Mouse (Mus musculus): ENCODE measurements around the gene Gm20388. TPM values are rescaled to one million over a fixed set of nuclear protein-coding genes. Genes with fewer than 3 reads are reported as not detected.

Gene Gm20388
- total RNA-seq, 2 experiments from 2014 or later, result 8.8 TPM

- no peak for DNase-seq (ENCODE audit: extremely low spot score in 1 of 2, low spot score in 1 of 2)
These were observed 1161.9 kb downstream of the Gm20388 start for GRCm38 (mm10) chr8:121072406-121073130.

GRCm38 (mm10) chr8:121073174-121074107 lies 1162.8 kb downstream of the Gm20388 start:
- no peak for DNase-seq (ENCODE audit: extremely low spot score in 1 of 2, low spot score in 1 of 2)

- DNase-seq (ENCODE audit: extremely low spot score in 1 of 2, low spot score in 1 of 2), result no peak
These were observed 1163.6 kb downstream of the Gm20388 start for GRCm38 (mm10) chr8:121074108-121074847.

- no peak for DNase-seq (ENCODE audit: extremely low spot score in 1 of 2, low spot score in 1 of 2)
These were observed 1164.2 kb downstream of the Gm20388 start for GRCm38 (mm10) chr8:121074848-121075145.

- no peak for DNase-seq (ENCODE audit: extremely low spot score in 1 of 2, low spot score in 1 of 2)
These were observed 1165.3 kb downstream of the Gm20388 start for GRCm38 (mm10) chr8:121075936-121076335.

GRCm38 (mm10) chr8:121076555-121076954 lies 1165.9 kb downstream of the Gm20388 start:
- DNase-seq (ENCODE audit: extremely low spot score in 1 of 2, low spot score in 1 of 2), result no peak

- no peak for DNase-seq (ENCODE audit: extremely low spot score in 1 of 2, low spot score in 1 of 2)
These were observed 1168.1 kb downstream of the Gm20388 start for GRCm38 (mm10) chr8:121078721-121079120.

GRCm38 (mm10) chr8:121079201-121079600 lies 1168.6 kb downstream of the Gm20388 start:
- DNase-seq (ENCODE audit: extremely low spot score in 1 of 2, low spot score in 1 of 2), result no peak

- no peak for DNase-seq (ENCODE audit: extremely low spot score in 1 of 2, low spot score in 1 of 2)
These were observed 1169.3 kb downstream of the Gm20388 start for GRCm38 (mm10) chr8:121079944-121080343.

- DNase-seq (ENCODE audit: extremely low spot score in 1 of 2, low spot score in 1 of 2), result no peak
These were observed 1169.9 kb downstream of the Gm20388 start for GRCm38 (mm10) chr8:121080361-121081090.

GRCm38 (mm10) chr8:121081398-121081797 lies 1170.8 kb downstream of the Gm20388 start:
- no peak for DNase-seq (ENCODE audit: extremely low spot score in 1 of 2, low spot score in 1 of 2)

- no peak for DNase-seq (ENCODE audit: extremely low spot score in 1 of 2, low spot score in 1 of 2)
These were observed 1171.8 kb downstream of the Gm20388 start for GRCm38 (mm10) chr8:121082218-121083092.

GRCm38 (mm10) chr8:121083093-121083935 lies 1172.7 kb downstream of the Gm20388 start:
- DNase-seq (ENCODE audit: extremely low spot score in 1 of 2, low spot score in 1 of 2), result no peak

GRCm38 (mm10) chr8:121083936-121084209 lies 1173.2 kb downstream of the Gm20388 start:
- no peak for DNase-seq (ENCODE audit: extremely low spot score in 1 of 2, low spot score in 1 of 2)

- DNase-seq (ENCODE audit: extremely low spot score in 1 of 2, low spot score in 1 of 2), result no peak
These were observed 1173.7 kb downstream of the Gm20388 start, which contains the start of gene Foxf1 for GRCm38 (mm10) chr8:121084210-121084951. Gene Foxf1 (plus strand): TSS chr8:121084386.

- DNase-seq (ENCODE audit: extremely low spot score in 1 of 2, low spot score in 1 of 2), result no peak
These were observed 1174.4 kb downstream of the Gm20388 start for GRCm38 (mm10) chr8:121085011-121085410.

- no peak for DNase-seq (ENCODE audit: extremely low spot score in 1 of 2, low spot score in 1 of 2)
These were observed 1174.9 kb downstream of the Gm20388 start for GRCm38 (mm10) chr8:121085561-121085960.
